Mouse (Mus musculus): ENCODE measurements around the gene Ms4a10. TPM values are rescaled to one million over a fixed set of nuclear protein-coding genes. Genes with fewer than 3 reads are reported as not detected.

The Ms4a10 gene
- polyA plus RNA-seq, 1 experiment from 2014 or later, result not detected

Other genes starting within 250 kb of the Ms4a10 start
- gene Cd5, start 235.7 kb downstream of the Ms4a10 start, polyA plus RNA-seq (2015; fragmentation: Nextera tagmentation; extraction: Ambion mirVana), result 0.25 and 0.28 TPM in 2 replicates
- 0.10 TPM in 1 of 2 replicates, not detected in the other for gene Cd6, start 144.6 kb downstream of the Ms4a10 start, polyA plus RNA-seq (2015; fragmentation: Nextera tagmentation; extraction: Ambion mirVana)
- gene Slc15a3, start 134.9 kb downstream of the Ms4a10 start, polyA plus RNA-seq (2015; fragmentation: Nextera tagmentation; extraction: Ambion mirVana), result 0.30 and 0.47 TPM in 2 replicates
- gene Tmem132a, start 104.7 kb downstream of the Ms4a10 start, polyA plus RNA-seq (2015; fragmentation: Nextera tagmentation; extraction: Ambion mirVana), result 171 and 188 TPM in 2 replicates
- gene Tmem109, start 92.7 kb downstream of the Ms4a10 start, polyA plus RNA-seq (2015; fragmentation: Nextera tagmentation; extraction: Ambion mirVana), result 45.6 and 46.2 TPM in 2 replicates
- gene Prpf19, start 79.4 kb downstream of the Ms4a10 start, polyA plus RNA-seq (2015; fragmentation: Nextera tagmentation; extraction: Ambion mirVana), result 43.3 and 44.1 TPM in 2 replicates
- gene Zp1, start 54.0 kb downstream of the Ms4a10 start, polyA plus RNA-seq (2015; fragmentation: Nextera tagmentation; extraction: Ambion mirVana), result 0.21 and 0.27 TPM in 2 replicates
- 0.08 and 0.09 TPM in 2 replicates for gene Ptgdr2, start 37.5 kb downstream of the Ms4a10 start, polyA plus RNA-seq (2015; fragmentation: Nextera tagmentation; extraction: Ambion mirVana)
- gene Ccdc86, start 25.4 kb downstream of the Ms4a10 start, polyA plus RNA-seq (2015; fragmentation: Nextera tagmentation; extraction: Ambion mirVana), result 14.6 and 14.9 TPM in 2 replicates
- 0.17 TPM in 1 of 2 replicates, not detected in the other for gene Ms4a15, start 18.6 kb upstream of the Ms4a10 start, polyA plus RNA-seq (2015; fragmentation: Nextera tagmentation; extraction: Ambion mirVana)
- not detected in 2 replicates for gene Ms4a18, start 43.4 kb upstream of the Ms4a10 start, polyA plus RNA-seq (2015; fragmentation: Nextera tagmentation; extraction: Ambion mirVana)
- not detected in 2 replicates for gene Ms4a8a, start 106.4 kb upstream of the Ms4a10 start, polyA plus RNA-seq (2015; fragmentation: Nextera tagmentation; extraction: Ambion mirVana)
- not detected in 2 replicates for gene 1700017D01Rik, start 156.2 kb upstream of the Ms4a10 start, polyA plus RNA-seq (2015; fragmentation: Nextera tagmentation; extraction: Ambion mirVana)
- not detected in 2 replicates for gene 1700025F22Rik, start 190.7 kb upstream of the Ms4a10 start, polyA plus RNA-seq (2015; fragmentation: Nextera tagmentation; extraction: Ambion mirVana)
- gene Ms4a13, start 222.1 kb upstream of the Ms4a10 start, polyA plus RNA-seq (2015; fragmentation: Nextera tagmentation; extraction: Ambion mirVana), result not detected in 2 replicates